Mouse (Mus musculus) intestine, postnatal 0 days (tissue): ENCODE data around the gene Ankdd1b. TPM values are rescaled to one million over a fixed set of nuclear protein-coding genes. Genes with fewer than 3 reads are reported as not detected.

Source experiments
- ATAC-seq: fragments of 200-750 bp; cut with Nextera tagmentation; 2 replicates; pipeline ENCODE4 v1.8.0; 2017; ENCODE audit warnings: mild to moderate bottlenecking, moderate TSS enrichment, moderate library complexity
- H3K27ac ChIP-seq: fragments of 300-500 bp; sonication (generic); 2 replicates; pipeline ENCODE4 v1.5.1; 2014; ENCODE audit warnings: mild to moderate bottlenecking, low read depth, low read length, moderate library complexity
- H3K27me3 ChIP-seq: fragments of 300-500 bp; sonication (generic); replicated peaks from 2 replicates; pipeline ENCODE4 v1.6.1; 2014; ENCODE audit warnings: low read length, mixed read lengths; ENCODE audit not compliant: control insufficient read depth, insufficient read depth
- H3K36me3 ChIP-seq: fragments of 300-500 bp; sonication (generic); 2 replicates; pipeline ENCODE4 v1.6.1; 2014; ENCODE audit warnings: mild to moderate bottlenecking, moderate library complexity; ENCODE audit not compliant: control insufficient read depth, insufficient read depth
- H3K4me1 ChIP-seq: fragments of 300-500 bp; sonication (generic); replicated peaks from 2 replicates; pipeline ENCODE4 v1.6.1; 2014; ENCODE audit warnings: antibody characterized with exemption, low read length, mixed read lengths; ENCODE audit not compliant: control insufficient read depth, insufficient read depth
- H3K4me2 ChIP-seq: fragments of 300-500 bp; sonication (generic); replicated peaks from 2 replicates; pipeline ENCODE4 v1.6.1; 2014; ENCODE audit warnings: low read depth, mild to moderate bottlenecking, moderate library complexity
- H3K4me3 ChIP-seq: fragments of 300-500 bp; sonication (generic); 2 replicates; pipeline ENCODE4 v1.5.1; 2014; ENCODE audit warnings: low read depth, low read length
- H3K9ac ChIP-seq: fragments of 300-500 bp; sonication (generic); 2 replicates; pipeline ENCODE4 v1.6.1; 2014; ENCODE audit warnings: mild to moderate bottlenecking, low read depth, low read length
- H3K9me3 ChIP-seq: fragments of 300-500 bp; sonication (generic); 2 replicates; pipeline ENCODE4 v1.6.1; 2016; ENCODE audit warnings: mixed run types; ENCODE audit not compliant: control insufficient read depth
- CTCF ChIP-seq: sonication (generic); IDR thresholded peaks from 2 replicates; pipeline ENCODE4 v1.5.1; 2016; ENCODE audit warnings: low read depth, mild to moderate bottlenecking, control low read depth, antibody characterized with exemption, moderate library complexity
- WGBS: fragments of 180-500 bp; shearing (Covaris S2); extraction: QIAGEN DNeasy Blood & Tissue Kit; methylation state at CpG from one replicate; pipeline ENCODE4 v1.1.7; 2014; 5-methylcytosine and 5-hydroxymethylcytosine counted together
- polyA plus RNA-seq: library from polyadenylated mRNA; unstranded; fragments of >200 nt; fragmentation: Nextera tagmentation; extraction: Ambion mirVana; gene quantifications from 2 replicates; pipeline ENCODE4 v1.2.1, GENCODE M21; 2015

Ankdd1b gene
- 0.14 and 0.25 TPM in 2 replicates for polyA plus RNA-seq

GRCm38 (mm10) chr13:96470957-96471356, at the start of gene Ankdd1b:
TSS of gene Ankdd1b (minus strand) at chr13:96471198.
- Histone ChIP-seq H3K36me3 (no peaks in the 10 kb centered on the region), H3K4me2 (no peak within 1 kb of the TSS), H3K27me3 (no peaks in the 10 kb centered on the region), H3K27ac (no peak within 1 kb of the TSS), H3K9me3 (no peaks in the 10 kb centered on the region), H3K4me1 (no peaks in the 10 kb centered on the region), H3K9ac (no peak within 1 kb of the TSS), H3K4me3 (no peak within 1 kb of the TSS)
- 79% methylated on average over 14 of the region's 14 CpGs for WGBS
- no peak for TF ChIP-seq CTCF
- no peak for ATAC-seq

GRCm38 (mm10) chr13:96517335-96517734, 46.3 kb upstream of the Ankdd1b start:
- H3K4me2 ChIP-seq: no peak overlapping the region
- no peaks in the 10 kb centered on the region for H3K4me1 ChIP-seq
- WGBS: 62% methylated on average over 2 of the region's 2 CpGs
- no peaks in the 10 kb centered on the region for H3K9me3 ChIP-seq
- H3K27me3 ChIP-seq: no peaks in the 10 kb centered on the region
- H3K4me3 ChIP-seq: no peak overlapping the region
- no peak overlapping the region for H3K9ac ChIP-seq
- no peak for ATAC-seq
- TF ChIP-seq CTCF: no peak
- no peak overlapping the region for H3K27ac ChIP-seq
- H3K36me3 ChIP-seq: no peaks in the 10 kb centered on the region

- Histone ChIP-seq H3K4me1 (no peaks in the 10 kb centered on the region), H3K27me3 (no peaks in the 10 kb centered on the region), H3K4me3 (no peak overlapping the region), H3K4me2 (no peak overlapping the region), H3K36me3 (no peaks in the 10 kb centered on the region), H3K9me3 (no peaks in the 10 kb centered on the region), H3K9ac (no peak overlapping the region), H3K27ac (no peak overlapping the region)
- WGBS: 82% methylated on average over 9 of the region's 9 CpGs
- ATAC-seq: peak; percentile 25; the same call in 1 of the 2 replicates
- no peak for TF ChIP-seq CTCF
These were observed 45.3 kb upstream of the Ankdd1b start for GRCm38 (mm10) chr13:96516249-96516648.

DNA sequence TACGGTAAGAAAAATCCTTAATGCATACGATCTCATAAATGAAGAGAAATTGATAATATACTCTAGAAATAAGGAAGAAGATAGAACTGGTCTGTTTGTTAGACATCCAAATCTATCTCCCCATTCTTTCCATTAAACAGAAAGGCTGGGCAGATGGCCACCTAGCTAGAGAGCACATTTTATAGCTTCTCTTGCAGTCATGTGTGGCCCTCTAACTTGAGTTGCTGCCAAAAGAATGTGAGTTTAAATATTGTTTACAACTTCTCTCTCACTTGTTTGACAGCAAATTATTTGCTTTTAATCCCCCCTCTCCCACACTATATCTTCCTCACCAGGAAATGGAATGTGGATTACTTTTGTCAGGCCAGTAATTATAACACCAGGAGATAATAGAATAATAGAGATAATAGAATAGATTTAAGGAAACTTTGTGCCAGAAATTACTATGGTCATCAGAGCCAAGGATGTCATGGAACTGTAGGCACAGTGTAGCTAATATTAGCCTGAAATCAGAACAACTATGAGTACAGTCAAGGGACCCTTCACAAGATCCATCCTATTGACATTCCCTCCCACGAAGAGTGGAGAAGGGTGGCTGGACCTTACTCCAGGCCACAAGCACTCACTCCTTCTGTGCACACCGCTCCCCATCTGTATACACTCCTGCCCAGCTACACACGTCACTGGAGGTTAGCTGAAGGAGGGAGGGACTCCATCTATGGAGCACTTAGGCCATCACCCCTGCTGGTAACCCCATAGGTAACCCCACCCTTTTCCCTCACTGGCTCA, 43.4 kb upstream of the Ankdd1b start:
- Histone ChIP-seq H3K4me2 (no peak overlapping the region), H3K9ac (no peak overlapping the region), H3K27ac (no peak overlapping the region), H3K27me3 (no peaks in the 10 kb centered on the region), H3K4me3 (no peak overlapping the region), H3K36me3 (no peaks in the 10 kb centered on the region), H3K4me1 (no peaks in the 10 kb centered on the region; the same call in 1 of the 2 replicates), H3K9me3 (no peaks in the 10 kb centered on the region)
- no peak for ATAC-seq
- TF ChIP-seq CTCF: no peak
- WGBS: 57% methylated on average over 5 of the region's 5 CpGs

GRCm38 (mm10) chr13:96511893-96512292, 40.9 kb upstream of the Ankdd1b start:
- H3K9me3 ChIP-seq: no peaks in the 10 kb centered on the region

DNA sequence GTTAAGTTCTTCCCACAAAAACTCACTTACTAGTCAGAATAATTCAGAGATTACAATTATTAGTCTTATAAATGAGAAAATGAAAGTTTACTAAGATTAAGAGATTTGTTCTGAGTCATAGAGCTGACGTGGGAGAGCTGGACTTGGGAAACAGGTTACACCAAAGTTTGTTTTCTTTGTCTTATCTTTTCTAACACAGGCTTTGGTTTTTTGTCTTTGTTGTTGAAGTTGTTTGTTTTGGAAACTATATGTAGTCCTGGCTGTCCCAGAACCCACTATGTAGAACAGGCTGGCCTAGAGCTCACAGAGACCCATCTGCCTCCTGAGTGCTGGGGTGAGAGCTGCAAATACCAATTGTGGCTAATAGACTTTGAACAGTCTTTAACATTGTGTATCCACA, 40.3 kb upstream of the Ankdd1b start:
- 65% methylated on average over 1 of the region's 1 CpGs for WGBS

More at GRCm38 (mm10) chr13:96511893-96512292, 40.9 kb upstream of the Ankdd1b start:
- H3K27ac ChIP-seq: no peak overlapping the region
- no peak for TF ChIP-seq CTCF
- WGBS: 58% methylated on average over 5 of the region's 5 CpGs
- H3K4me1 ChIP-seq: no peaks in the 10 kb centered on the region; the same call in 1 of the 2 replicates
- H3K27me3 ChIP-seq: no peaks in the 10 kb centered on the region
- no peak overlapping the region for H3K4me2 ChIP-seq
- no peak for ATAC-seq
- H3K4me3 ChIP-seq: no peak overlapping the region
- peaks cover 6% of the 10 kb centered on the region for H3K36me3 ChIP-seq
- H3K9ac ChIP-seq: no peak overlapping the region

More for the DNA sequence above, 40.3 kb upstream of the Ankdd1b start:
- no peak for ATAC-seq
- no peak overlapping the region for H3K4me2 ChIP-seq
- peaks cover 6% of the 10 kb centered on the region for H3K36me3 ChIP-seq
- H3K9me3 ChIP-seq: no peaks in the 10 kb centered on the region
- no peak overlapping the region for H3K27ac ChIP-seq
- H3K27me3 ChIP-seq: no peaks in the 10 kb centered on the region
- H3K4me1 ChIP-seq: no peaks in the 10 kb centered on the region; the same call in 1 of the 2 replicates
- no peak for TF ChIP-seq CTCF
- H3K9ac ChIP-seq: no peak overlapping the region
- H3K4me3 ChIP-seq: no peak overlapping the region
